Mouse (Mus musculus) kidney, embryonic 14.5 days (tissue): ENCODE measurements at regions not wholly inside any gene's neighbourhood (a gene's known extent, or its start where the extent isn't known, plus 50 kb on each side); places are given as distances from the start of the nearest gene placed in this dataset.

Source experiments
- ATAC-seq: fragments of 200-750 bp; cut with Nextera tagmentation; 2 replicates; pipeline ENCODE4 v1.8.0; 2017; ENCODE audit warnings: moderate number of reproducible peaks, mild to moderate bottlenecking, moderate TSS enrichment, moderate library complexity; ENCODE audit not compliant: low FRiP score, low TSS enrichment
- H3K27ac ChIP-seq: fragments of 300-500 bp; sonication (generic); 2 replicates; pipeline ENCODE4 v1.5.1; 2014; ENCODE audit warnings: low read depth, mild to moderate bottlenecking, low read length, moderate library complexity, mixed read lengths
- H3K27me3 ChIP-seq: fragments of 300-500 bp; sonication (generic); 2 replicates; pipeline ENCODE4 v1.6.1; 2014; ENCODE audit warnings: mild to moderate bottlenecking, low read length; ENCODE audit not compliant: control insufficient read depth, insufficient read depth
- H3K36me3 ChIP-seq: fragments of 300-500 bp; sonication (generic); 2 replicates; pipeline ENCODE4 v1.6.1; 2014; ENCODE audit warnings: low read length, mixed read lengths; ENCODE audit not compliant: control insufficient read depth, insufficient read depth
- H3K4me1 ChIP-seq: fragments of 300-500 bp; sonication (generic); 2 replicates; pipeline ENCODE4 v1.6.1; 2014; ENCODE audit warnings: low read length, mixed read lengths; ENCODE audit not compliant: control insufficient read depth, insufficient read depth
- H3K4me2 ChIP-seq: fragments of 300-500 bp; sonication (generic); replicated peaks from 2 replicates; pipeline ENCODE4 v1.6.1; 2014; ENCODE audit warnings: low read depth, mild to moderate bottlenecking, low read length
- H3K4me3 ChIP-seq: fragments of 300-500 bp; sonication (generic); 2 replicates; pipeline ENCODE4 v1.5.1; 2014; ENCODE audit warnings: mild to moderate bottlenecking, low read length
- H3K9ac ChIP-seq: fragments of 300-500 bp; sonication (generic); 2 replicates; pipeline ENCODE4 v1.6.1; 2014; ENCODE audit warnings: low read depth, mild to moderate bottlenecking, low read length, moderate library complexity
- H3K9me3 ChIP-seq: fragments of 300-500 bp; sonication (generic); 2 replicates; pipeline ENCODE4 v1.6.1; 2016; ENCODE audit warnings: low read length; ENCODE audit not compliant: control insufficient read depth
- WGBS: fragments of 180-500 bp; shearing (Covaris S2); extraction: QIAGEN DNeasy Blood & Tissue Kit; methylation state at CpG from one replicate; pipeline ENCODE4 v1.1.7; 2014; 5-methylcytosine and 5-hydroxymethylcytosine counted together

GRCm38 (mm10) chr11:19203968-19204367 is 185.2 kb upstream of the Meis1 start:
- Histone ChIP-seq H3K36me3 (no peaks in the 10 kb centered on the region), H3K4me3 (no peak overlapping the region), H3K9me3 (no peaks in the 10 kb centered on the region), H3K9ac (no peak overlapping the region), H3K27me3 (no peaks in the 10 kb centered on the region), H3K4me1 (peaks cover 4% of the 10 kb centered on the region; the same call in 1 of the 2 replicates), H3K27ac (no peak overlapping the region), H3K4me2 (no peak overlapping the region)
- no peak for ATAC-seq
- WGBS: 49% methylated on average over 5 of the region's 5 CpGs

DNA sequence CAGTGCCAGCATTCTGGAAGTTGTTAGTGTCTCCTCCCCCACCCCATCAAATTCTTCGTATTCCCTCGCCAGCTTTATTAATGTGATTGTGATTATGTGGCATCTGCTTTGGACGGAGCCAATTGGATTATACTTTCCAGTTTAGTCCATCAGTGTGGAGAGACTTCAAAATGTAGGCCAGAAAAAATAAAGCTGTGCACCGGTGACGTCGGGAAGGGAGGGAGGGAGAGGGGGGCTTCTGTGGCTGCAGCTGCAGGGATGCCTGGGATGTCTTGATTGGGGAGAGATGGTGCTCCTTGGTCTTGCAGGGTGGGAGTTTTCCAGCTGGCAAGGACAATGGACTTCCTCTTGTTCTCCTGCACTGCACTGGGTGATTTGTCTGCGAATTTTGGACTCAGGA is 185.7 kb upstream of the Meis1 start:
- Histone ChIP-seq H3K36me3 (no peaks in the 10 kb centered on the region), H3K4me2 (no peak overlapping the region), H3K27me3 (no peaks in the 10 kb centered on the region), H3K27ac (no peak overlapping the region), H3K4me1 (peaks cover 4% of the 10 kb centered on the region; the same call in 1 of the 2 replicates), H3K9ac (no peak overlapping the region), H3K4me3 (no peak overlapping the region), H3K9me3 (no peaks in the 10 kb centered on the region)
- WGBS: 48% methylated on average over 7 of the region's 7 CpGs
- no peak for ATAC-seq

- Histone ChIP-seq H3K36me3 (no peaks in the 10 kb centered on the region), H3K27me3 (no peaks in the 10 kb centered on the region), H3K27ac (no peak overlapping the region), H3K9me3 (no peaks in the 10 kb centered on the region), H3K9ac (no peak overlapping the region), H3K4me1 (peaks cover 4% of the 10 kb centered on the region; the same call in 1 of the 2 replicates), H3K4me2 (no peak overlapping the region), H3K4me3 (no peak overlapping the region)
- no peak for ATAC-seq
These were observed 186.4 kb upstream of the Meis1 start for GRCm38 (mm10) chr11:19205174-19205573.

GRCm38 (mm10) chr11:19219476-19219875 is 200.7 kb upstream of the Meis1 start:
- Histone ChIP-seq H3K4me3 (no peak overlapping the region), H3K4me1 (no peaks in the 10 kb centered on the region), H3K9ac (no peak overlapping the region), H3K9me3 (no peaks in the 10 kb centered on the region), H3K4me2 (no peak overlapping the region), H3K36me3 (no peaks in the 10 kb centered on the region), H3K27me3 (no peaks in the 10 kb centered on the region), H3K27ac (no peak overlapping the region)
- WGBS: 92% methylated on average over 3 of the region's 3 CpGs
- no peak for ATAC-seq

DNA sequence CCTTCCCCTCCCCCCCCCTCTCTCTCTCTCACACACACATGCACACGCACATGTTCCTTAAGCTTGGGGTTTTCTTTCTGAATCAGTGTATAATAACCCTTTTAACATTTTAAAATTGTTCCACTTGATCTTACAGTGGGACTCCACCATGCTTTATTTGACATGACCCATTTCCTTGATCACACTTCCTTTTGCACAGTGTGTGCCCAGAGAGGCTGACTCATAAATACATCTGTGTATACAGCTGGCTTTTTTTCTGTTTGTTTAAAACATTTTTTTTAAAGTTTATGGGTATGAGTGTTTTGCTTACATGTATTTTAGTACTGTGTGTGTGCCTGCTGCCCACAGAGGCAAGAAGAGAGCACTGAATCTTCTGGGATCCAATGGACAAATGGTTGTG is 202.7 kb upstream of the Meis1 start:
- H3K27ac ChIP-seq: no peak overlapping the region
- 100% methylated on average over 1 of the region's 1 CpGs for WGBS
- ATAC-seq: no peak
- H3K4me1 ChIP-seq: no peaks in the 10 kb centered on the region
- no peak overlapping the region for H3K4me3 ChIP-seq
- no peaks in the 10 kb centered on the region for H3K36me3 ChIP-seq
- no peak overlapping the region for H3K4me2 ChIP-seq
- no peak overlapping the region for H3K9ac ChIP-seq
- H3K9me3 ChIP-seq: no peaks in the 10 kb centered on the region
- H3K27me3 ChIP-seq: no peaks in the 10 kb centered on the region

DNA sequence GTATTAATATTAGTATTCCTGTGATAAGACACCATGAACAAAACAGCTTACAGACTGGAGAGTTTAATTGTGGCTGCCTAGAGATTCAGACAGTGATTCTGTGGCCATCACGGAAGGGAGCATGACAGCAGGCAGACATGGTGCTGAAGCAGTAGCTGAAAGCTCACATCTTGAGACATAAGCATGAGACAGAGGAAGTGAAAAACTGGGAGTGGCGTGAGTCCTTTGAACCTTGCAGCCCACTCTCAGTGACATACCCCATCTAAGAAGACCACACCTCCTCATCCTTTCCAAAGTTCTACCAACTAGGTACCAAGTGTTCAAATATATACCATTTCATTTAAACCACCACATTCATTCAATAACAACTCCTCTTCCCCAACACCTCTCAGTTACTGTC is 208.0 kb upstream of the Meis1 start:
- Histone ChIP-seq H3K4me3 (no peak overlapping the region), H3K4me2 (no peak overlapping the region), H3K27me3 (no peaks in the 10 kb centered on the region), H3K9me3 (no peaks in the 10 kb centered on the region), H3K36me3 (no peaks in the 10 kb centered on the region), H3K27ac (no peak overlapping the region), H3K9ac (no peak overlapping the region), H3K4me1 (no peaks in the 10 kb centered on the region)
- WGBS: 81% methylated on average over 2 of the region's 2 CpGs
- ATAC-seq: no peak

DNA sequence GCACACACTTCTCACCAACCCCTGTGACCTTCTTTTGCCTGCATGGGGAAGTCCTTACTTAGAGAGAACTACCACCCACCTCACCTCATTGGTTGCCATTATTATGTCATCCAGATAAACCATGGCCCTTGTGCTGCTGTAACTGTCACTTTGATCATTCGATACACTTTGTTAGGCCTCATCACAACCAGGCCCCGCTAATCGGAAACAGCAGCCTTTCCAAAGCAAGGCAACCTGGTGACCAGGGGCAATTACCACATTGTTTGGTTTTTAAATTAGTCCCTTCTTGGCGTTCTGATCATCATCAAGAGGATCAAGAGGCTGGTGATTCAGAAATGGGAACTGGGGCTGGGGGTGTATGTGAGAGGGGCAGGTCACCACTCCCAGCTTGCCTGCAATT is 208.9 kb upstream of the Meis1 start:
- 60% methylated on average over 4 of the region's 4 CpGs for WGBS
- H3K27ac ChIP-seq: no peak overlapping the region
- no peak overlapping the region for H3K9ac ChIP-seq
- no peaks in the 10 kb centered on the region for H3K9me3 ChIP-seq
- no peak overlapping the region for H3K4me2 ChIP-seq
- no peaks in the 10 kb centered on the region for H3K36me3 ChIP-seq
- no peaks in the 10 kb centered on the region for H3K4me1 ChIP-seq
- no peak for ATAC-seq
- H3K27me3 ChIP-seq: no peaks in the 10 kb centered on the region
- H3K4me3 ChIP-seq: no peak overlapping the region

DNA sequence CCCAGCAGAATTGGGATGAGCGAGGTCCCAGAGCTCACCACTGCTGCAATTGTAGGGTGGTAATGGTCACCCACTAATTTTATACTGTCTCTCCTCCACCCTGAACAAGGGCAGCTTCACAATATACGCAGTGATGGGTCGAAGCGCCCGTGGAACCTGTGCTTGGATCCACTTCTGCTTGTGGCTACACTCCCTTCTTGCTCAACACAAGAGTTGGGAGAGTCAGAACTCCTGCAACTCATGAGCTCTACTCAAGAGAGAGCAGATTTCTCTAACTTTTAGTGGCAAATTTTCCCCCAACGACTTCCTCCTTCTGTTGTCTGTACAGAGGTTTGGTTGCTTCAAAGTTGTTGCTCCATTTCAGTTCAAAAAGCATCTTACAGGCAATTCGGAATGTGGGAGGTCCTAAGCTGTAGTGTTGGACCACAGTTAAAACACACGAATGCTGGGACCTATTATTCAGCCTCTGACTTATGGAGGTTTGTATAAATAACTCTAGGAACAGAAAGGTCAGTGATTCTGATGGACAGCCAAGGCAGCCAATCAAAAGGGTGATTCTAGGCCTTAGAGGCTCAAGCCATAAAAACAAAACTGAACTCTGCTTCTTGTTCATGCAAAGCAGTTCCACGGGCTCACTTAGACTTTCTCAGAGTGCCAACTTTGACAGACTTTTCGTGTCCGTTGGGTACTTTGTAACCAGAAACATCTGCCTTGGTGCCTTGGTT is 227.8 kb upstream of the Meis1 start:
- H3K36me3 ChIP-seq: no peaks in the 10 kb centered on the region
- no peak for ATAC-seq
- H3K4me3 ChIP-seq: no peak overlapping the region
- H3K4me2 ChIP-seq: no peak overlapping the region
- H3K27ac ChIP-seq: no peak overlapping the region
- no peak overlapping the region for H3K9ac ChIP-seq
- WGBS: 87% methylated on average over 11 of the region's 11 CpGs
- H3K27me3 ChIP-seq: no peaks in the 10 kb centered on the region
- no peaks in the 10 kb centered on the region for H3K9me3 ChIP-seq
- no peaks in the 10 kb centered on the region for H3K4me1 ChIP-seq

DNA sequence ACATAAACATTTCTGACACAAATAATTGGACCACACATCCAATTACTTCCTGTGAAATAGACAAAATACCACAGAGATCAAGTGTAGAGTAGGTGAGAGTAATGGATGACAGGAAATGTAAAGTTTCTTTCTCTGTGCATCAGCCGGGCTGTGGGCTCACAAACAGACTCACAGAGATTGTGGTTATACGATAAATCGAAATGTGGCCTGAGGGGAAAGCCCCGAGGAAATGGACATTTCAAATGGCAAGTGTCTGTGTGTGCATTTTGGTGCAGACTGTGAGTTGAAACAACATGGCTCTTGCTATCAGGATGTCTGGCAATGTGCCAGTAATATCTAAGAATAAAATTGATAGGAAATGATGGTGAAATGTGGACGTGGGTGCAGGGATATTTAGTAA is 234.8 kb upstream of the Meis1 start:
- H3K9me3 ChIP-seq: no peaks in the 10 kb centered on the region
- H3K4me3 ChIP-seq: no peak overlapping the region
- no peak overlapping the region for H3K27ac ChIP-seq
- 79% methylated on average over 5 of the region's 5 CpGs for WGBS
- H3K9ac ChIP-seq: no peak overlapping the region
- ATAC-seq: no peak
- H3K4me2 ChIP-seq: no peak overlapping the region
- H3K36me3 ChIP-seq: no peaks in the 10 kb centered on the region
- no peaks in the 10 kb centered on the region for H3K4me1 ChIP-seq
- no peaks in the 10 kb centered on the region for H3K27me3 ChIP-seq
